ENCODE assay signal across 9 mouse cellular contexts in the genomic region with DNA sequence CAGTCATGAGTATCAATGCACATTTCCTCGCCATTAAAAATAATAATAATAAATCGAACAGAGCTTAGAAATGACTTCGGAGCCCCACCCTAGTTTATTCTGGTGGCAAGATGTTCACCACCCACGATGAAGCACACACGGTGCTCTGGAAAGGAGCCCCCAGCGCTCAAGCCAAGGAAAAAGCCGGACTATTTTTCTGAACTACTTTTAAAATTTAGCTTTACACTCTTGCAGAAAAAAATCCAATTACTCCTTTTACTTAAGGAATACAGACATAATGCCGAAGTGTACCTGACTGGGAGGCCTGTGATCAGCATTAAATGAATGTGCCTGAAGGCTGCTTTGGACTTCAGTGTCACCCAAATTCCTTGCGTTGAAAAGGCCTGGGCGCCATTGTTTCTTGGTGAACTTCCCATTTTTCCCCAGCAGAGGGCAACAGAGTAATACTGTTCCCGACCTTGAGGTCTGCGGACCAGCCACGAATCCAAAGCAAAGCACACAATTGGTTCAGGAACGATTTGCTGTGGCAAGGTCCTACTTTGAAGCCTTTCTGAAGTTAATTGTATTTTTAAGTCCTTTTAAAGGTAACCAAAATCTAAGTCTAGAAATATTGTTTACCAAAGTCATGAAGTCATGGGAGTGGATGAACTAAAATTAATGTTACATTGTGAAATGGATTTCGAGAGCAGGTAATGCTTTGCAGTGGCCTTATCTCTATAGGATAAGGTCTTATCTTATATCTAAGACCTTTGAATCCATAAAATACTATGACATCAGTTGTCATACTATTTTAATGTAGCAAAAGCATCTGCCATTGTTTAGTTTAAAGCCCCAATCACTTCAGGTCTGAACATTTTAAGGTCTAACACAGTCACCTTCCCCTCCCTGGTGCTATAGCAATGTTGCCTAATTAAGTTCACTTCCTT.
A peak's percentile ranks its signal among the peaks of the same experiment; 100 is the strongest.
DNase-seq lines count a peak whose midpoint lies in the region; ATAC-seq lines count a peak whose summit lies in the region.
"Had no signal": no experiment of that assay in that cellular context is flagged by ENCODE, and none has a peak within 500 bp of the region (broad histone marks: within the 10 kb centered on the region; RNA-seq: fewer than 3 reads in every experiment).

No protein-coding gene starts in this region.

- H3K4me2 ChIP-seq in midbrain, embryonic 16.5 days (ENCODE audit: low read length) = peak overlapping the region; percentile 29
- H3K4me2 ChIP-seq: stomach, embryonic 15.5 days had no signal

- intact Hi-C loops in gastrocnemius, postnatal 14 days (cut with DNase I; ENCODE audit: low total_unique reads) = loop anchor here (5.0 kb wide), 1 partner anchor 506 kb away; no protein-coding TSS in a partner anchor
- intact Hi-C loops in left cerebral cortex, postnatal 36 days (cut with DNase I) = loop anchor here (1.0 to 5.0 kb wide), 2 partner anchors 86 to 506 kb away; no protein-coding TSS in a partner anchor

- no peaks in the 10 kb centered on the region for H3K9me3 ChIP-seq in heart, embryonic 10.5 days
- H3K9me3 ChIP-seq in midbrain, embryonic 16.5 days (replicated peaks; ENCODE audit: control insufficient read depth, low read length, poor library complexity, severe bottlenecking) = no peaks in the 10 kb centered on the region
- H3K9me3 ChIP-seq: stomach, embryonic 15.5 days had no signal

- H3K27me3 ChIP-seq in heart, embryonic 10.5 days (ENCODE audit: insufficient read depth, poor library complexity, severe bottlenecking) = no peaks in the 10 kb centered on the region
- H3K27me3 ChIP-seq in midbrain, embryonic 16.5 days (ENCODE audit: control insufficient read depth, insufficient read depth, low read depth, low read length) = no peaks in the 10 kb centered on the region
- H3K27me3 ChIP-seq: stomach, embryonic 15.5 days had no signal

- no peak overlapping the region for H3K4me3 ChIP-seq in heart, embryonic 10.5 days
- no peak overlapping the region for H3K4me3 ChIP-seq in midbrain, embryonic 16.5 days (ENCODE audit: low read depth, low read length)
- H3K4me3 ChIP-seq: stomach, embryonic 15.5 days had no signal

- H3K36me3 ChIP-seq in heart, embryonic 10.5 days = no peaks in the 10 kb centered on the region
- no peaks in the 10 kb centered on the region; the same call in 1 of the 2 replicates for H3K36me3 ChIP-seq in midbrain, embryonic 16.5 days (ENCODE audit: control insufficient read depth, insufficient read depth, low read length)
- H3K36me3 ChIP-seq: stomach, embryonic 15.5 days had no signal

- H3K4me1 ChIP-seq in heart, embryonic 10.5 days = peaks cover 3% of the 10 kb centered on the region; the same call in 1 of the 2 replicates
- peaks cover 24% of the 10 kb centered on the region for H3K4me1 ChIP-seq in midbrain, embryonic 16.5 days (ENCODE audit: control insufficient read depth, insufficient read depth, low read length)
- H3K4me1 ChIP-seq: stomach, embryonic 15.5 days had no signal

- ATAC-seq in midbrain, embryonic 16.5 days = peak; percentile 75

- H3K27ac ChIP-seq in heart, embryonic 10.5 days = no peak overlapping the region
- peak overlapping the region; percentile 70 for H3K27ac ChIP-seq in midbrain, embryonic 16.5 days (ENCODE audit: low read length)
- H3K27ac ChIP-seq: stomach, embryonic 15.5 days had no signal

- 38% methylated on average over 15 of the region's 15 CpGs for WGBS in heart, embryonic 10.5 days
- WGBS in midbrain, embryonic 16.5 days = 32% methylated on average over 15 of the region's 15 CpGs

- H3K9ac ChIP-seq in midbrain, embryonic 16.5 days (ENCODE audit: low read depth, low read length) = no peak overlapping the region
- H3K9ac ChIP-seq: stomach, embryonic 15.5 days had no signal

- peak; percentile 56 to 85 for DNase-seq in heart, adult 18-20 months
- no peak for DNase-seq in heart, embryonic 10.5 days (ENCODE audit: low spot score)
- DNase-seq in cerebellum, postnatal 4 days (ENCODE audit: low spot score in 2 of 2) = peak; percentile 71 to 88
- DNase-seq in gastrocnemius, postnatal 14 days = peak; percentile 62
- DNase-seq in kidney, adult 18-20 months = peak; percentile 67
- peak; percentile 76 to 85 for DNase-seq in left cerebral cortex, postnatal 36 days (ENCODE audit: low spot score in 2 of 2)
- peak; percentile 19 to 52 for DNase-seq in spleen, postnatal 10 days (ENCODE audit: low spot score in 2 of 2)
